Mouse (Mus musculus) CD4-positive helper T cell, adult 2 months (primary cell): ENCODE data around the gene Zfp454.
A peak's percentile ranks its signal among the peaks of the same experiment; 100 is the strongest.

Experiments used
- DNase-seq: peaks from one replicate; pipeline ENCODE4 v3.0.0-alpha.2; 2012; ENCODE audit warnings: low read depth, missing footprints, low spot score

The Zfp454 gene

GRCm38 (mm10) chr11:50887390-50888128, at the start of gene Zfp454:
Gene Zfp454 (minus strand): TSS chr11:50887651.
- DNase-seq = no peak

GRCm38 (mm10) chr11:50932040-50932439, 44.6 kb upstream of the Zfp454 start:
- DNase-seq = no peak

DNA sequence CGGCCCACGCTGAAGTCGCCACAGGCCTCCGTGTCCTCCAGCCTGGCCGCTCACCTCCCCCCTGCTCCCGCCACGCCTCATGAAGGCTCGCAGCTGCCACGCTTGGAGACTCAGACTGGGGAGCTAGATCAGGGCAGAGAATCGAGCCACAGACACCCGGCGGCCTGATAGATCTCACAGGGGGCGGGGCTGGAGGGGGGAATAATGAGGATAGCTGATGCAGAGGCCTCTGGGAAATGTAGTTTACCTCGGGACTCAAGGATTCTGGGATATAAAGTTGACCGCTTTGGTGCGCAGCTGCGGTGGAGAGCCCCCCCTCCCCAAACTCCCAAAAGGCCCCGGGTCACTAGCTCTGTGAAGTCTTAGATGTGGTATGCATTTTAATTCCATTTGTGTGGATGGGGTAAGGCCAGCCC, 44.0 kb upstream of the Zfp454 start, which contains the start of gene Zfp354b:
Gene Zfp354b, minus strand, starts transcription at position 183 of the 416 bp plus-strand sequence.
- DNase-seq = peak; percentile 17

- DNase-seq = no peak
These were observed 43.6 kb upstream of the Zfp454 start for GRCm38 (mm10) chr11:50931021-50931420.

DNA sequence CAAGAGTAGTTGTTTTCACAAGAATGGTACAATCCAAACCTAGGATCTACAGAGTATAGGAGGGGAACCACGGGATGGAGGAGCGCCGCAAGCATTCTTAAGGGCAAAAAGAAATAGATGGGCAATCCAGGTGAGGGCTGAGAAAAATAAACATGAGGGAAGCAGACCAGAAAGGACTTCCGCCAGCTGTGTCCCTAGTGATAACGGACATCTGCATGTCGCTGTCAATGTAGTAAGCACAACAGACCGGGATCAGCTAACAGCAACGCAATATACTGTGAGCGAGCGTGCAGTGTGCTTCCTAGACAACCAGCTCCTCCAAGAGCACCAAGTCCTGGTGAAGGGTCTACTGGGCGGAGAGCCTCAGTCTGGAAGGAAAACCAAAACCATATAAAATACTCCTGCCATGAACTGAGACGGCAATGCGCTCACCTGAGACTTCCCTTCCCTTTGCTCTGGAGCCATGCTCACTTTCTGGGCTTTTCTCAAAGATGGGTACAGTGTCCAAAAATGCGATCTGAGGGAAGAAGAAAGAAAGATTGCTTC, 43.1 kb upstream of the Zfp454 start:
- DNase-seq = no peak

- DNase-seq = peak; percentile 88
These were observed 28.3 kb upstream of the Zfp454 start, which contains the start of gene Zfp2 for GRCm38 (mm10) chr11:50915671-50916320. Gene Zfp2 (minus strand): TSS chr11:50916165.

DNA sequence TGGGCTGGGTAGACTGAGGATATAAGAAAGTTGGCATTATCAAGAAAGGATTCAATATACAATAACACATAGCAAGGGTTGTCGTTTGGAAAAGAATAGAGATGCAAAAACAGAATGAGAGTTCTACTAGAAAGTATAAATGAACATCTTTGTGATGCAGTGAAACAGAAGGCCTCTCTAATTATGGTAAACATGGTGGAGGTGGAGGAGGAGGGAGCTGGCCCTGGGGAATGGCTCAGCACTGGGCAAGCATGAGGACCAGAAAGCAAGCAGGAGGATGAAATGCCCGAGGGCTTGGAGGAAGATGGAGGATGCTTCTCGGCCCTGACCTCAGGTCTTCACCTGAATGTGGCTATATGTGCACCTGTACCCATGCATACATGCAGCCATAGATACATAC, 27.0 kb upstream of the Zfp454 start:
- no peak for DNase-seq

DNA sequence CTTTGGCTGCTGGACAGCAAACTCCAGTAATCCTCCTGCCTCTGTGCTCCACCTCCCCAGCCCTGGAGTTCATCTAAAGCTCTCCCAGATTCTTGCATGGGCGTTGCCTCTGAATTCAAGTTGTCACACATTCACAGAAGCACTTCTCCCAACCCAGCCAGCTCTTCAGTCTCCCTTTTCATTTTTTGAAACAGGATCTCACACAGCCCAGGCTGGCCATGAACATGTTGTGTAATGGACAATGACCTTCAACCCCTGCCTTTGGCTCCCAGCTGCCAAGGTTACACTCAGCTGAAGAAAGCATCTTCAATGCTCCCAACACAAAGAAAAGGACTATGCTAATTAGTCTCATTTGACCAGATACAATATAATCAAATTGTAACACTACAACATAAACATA, 25.9 kb upstream of the Zfp454 start:
- DNase-seq = no peak

- no peak for DNase-seq
These were observed 20.7 kb upstream of the Zfp454 start for GRCm38 (mm10) chr11:50908136-50908535.

GRCm38 (mm10) chr11:50897359-50897758, 9.9 kb upstream of the Zfp454 start:
- DNase-seq = no peak

DNA sequence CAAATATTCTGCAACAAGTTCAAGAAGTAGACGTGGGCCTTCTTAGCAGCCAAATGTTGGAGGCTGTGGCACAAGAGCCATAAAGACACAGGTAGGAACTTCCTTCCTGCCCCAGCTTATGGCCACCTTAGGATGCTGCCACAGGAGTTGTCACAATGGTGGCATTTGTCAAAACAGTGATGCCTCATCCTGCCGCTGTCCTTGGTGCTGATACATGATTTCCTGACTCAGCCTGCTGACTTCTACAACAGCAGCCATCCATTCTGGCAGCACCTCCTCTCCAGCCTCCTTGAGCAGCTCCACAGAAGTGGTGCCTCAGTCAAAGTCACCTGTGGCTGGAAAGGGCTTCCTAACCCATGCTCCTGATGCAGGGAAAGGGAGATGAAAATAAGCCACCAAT, 5.0 kb upstream of the Zfp454 start:
- DNase-seq = no peak

GRCm38 (mm10) chr11:50886933-50887293, 538 bp downstream of the Zfp454 start:
- DNase-seq = no peak

GRCm38 (mm10) chr11:50886231-50886932, 1.1 kb downstream of the Zfp454 start:
- DNase-seq = no peak

GRCm38 (mm10) chr11:50883756-50884155, 3.7 kb downstream of the Zfp454 start:
- DNase-seq = peak; percentile 7

GRCm38 (mm10) chr11:50878641-50879040, 8.8 kb downstream of the Zfp454 start:
- no peak for DNase-seq

DNA sequence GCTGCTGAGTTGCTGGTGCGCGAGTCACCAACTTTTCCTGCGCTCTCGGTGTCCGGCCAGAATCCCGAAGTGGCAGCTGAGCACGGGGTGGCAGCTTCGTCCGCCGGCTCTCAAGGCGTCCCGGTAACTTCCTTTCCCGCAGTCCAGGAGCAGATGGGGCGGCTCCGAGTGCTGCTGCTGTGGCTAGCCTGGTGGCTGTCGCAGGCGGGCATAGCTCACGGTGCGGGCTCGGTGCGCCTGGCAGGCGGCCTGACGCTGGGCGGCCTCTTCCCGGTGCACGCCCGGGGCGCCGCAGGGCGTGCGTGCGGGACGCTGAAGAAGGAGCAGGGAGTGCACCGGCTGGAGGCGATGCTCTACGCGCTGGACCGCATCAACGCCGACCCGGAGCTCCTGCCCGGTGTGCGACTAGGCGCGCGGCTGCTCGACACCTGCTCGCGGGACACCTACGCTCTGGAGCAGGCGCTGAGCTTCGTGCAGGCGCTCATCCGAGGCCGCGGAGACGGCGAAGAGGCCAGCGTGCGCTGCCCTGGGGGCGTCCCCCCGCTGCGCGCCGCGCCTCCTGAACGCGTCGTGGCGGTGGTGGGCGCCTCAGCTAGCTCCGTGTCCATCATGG, 36.4 kb downstream of the Zfp454 start:
- peak; percentile 28 for DNase-seq

DNA sequence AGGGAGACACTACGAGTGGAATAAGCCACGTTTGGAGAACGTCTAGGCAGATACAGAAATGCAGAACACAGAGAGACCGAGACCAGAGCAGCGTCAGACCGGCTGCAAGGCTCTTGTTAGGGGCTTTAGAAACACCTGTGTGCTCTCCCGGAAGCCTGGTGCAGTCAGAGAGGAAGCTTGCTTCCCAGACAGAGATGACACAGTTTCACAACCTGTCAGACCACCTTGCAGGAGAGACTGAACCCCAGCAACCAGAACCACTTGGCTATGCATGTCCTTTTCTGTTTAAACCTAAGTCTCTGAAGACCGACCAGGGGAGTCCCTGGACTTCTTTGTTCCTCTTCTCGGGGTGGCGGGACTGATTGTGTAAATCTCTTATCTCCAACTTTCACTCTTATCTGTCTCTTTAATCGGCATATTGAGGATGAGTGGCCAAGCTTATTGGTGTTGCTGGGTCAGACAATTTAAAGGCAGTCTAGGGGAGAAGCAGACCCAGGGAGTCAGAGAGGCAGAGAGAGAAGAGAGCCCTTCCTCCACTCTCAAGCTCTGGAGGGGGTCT, 37.2 kb downstream of the Zfp454 start, which contains the start of gene Grm6:
Gene Grm6, plus strand, starts transcription at position 509 of the 559 bp plus-strand sequence.
- peak; percentile 23 for DNase-seq

DNA sequence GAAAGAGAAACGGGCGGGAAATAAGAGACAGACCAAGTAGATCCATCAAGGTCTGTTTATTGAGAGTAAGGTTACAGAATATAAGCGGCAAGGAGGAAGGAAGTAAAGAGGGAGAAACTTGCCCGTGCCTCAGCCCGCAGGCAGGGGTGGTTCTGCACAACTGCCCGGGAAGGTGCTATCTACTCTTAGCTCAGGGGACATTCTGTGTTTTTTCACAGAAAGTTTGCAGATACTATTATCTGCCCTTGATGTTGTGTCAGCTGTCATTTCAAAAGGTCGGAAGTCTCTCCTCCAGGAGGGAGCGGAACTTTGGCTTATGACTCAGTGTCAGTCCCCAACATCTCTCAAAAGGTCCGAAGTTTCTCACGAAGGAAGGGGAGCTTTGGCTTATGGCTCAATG, 38.1 kb downstream of the Zfp454 start:
- DNase-seq = no peak

- DNase-seq = no peak
These were observed 38.8 kb downstream of the Zfp454 start for GRCm38 (mm10) chr11:50848520-50849137.

- no peak for DNase-seq
These were observed 40.4 kb downstream of the Zfp454 start for GRCm38 (mm10) chr11:50847047-50847446.

DNA sequence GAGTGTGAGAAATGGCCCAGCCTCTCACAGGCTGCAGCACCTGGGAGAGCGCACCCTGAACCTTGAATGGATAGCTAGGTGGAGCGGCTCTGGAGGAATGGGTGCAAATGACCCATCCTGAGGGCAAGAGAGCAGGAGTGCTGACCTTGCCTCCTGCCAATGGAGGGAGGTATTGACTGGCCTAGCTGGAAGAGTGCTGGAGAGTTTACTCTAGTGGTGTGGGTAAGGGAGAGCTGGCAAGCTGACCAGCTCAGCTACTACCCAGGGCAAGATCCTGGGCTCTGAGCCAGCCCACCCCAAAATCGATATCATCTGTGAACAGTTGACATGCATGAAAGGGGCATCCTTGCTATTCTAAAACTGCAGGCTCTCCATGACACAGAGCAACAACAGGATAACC, 41.5 kb downstream of the Zfp454 start:
- no peak for DNase-seq
